Mouse (Mus musculus) left cerebral cortex, adult 11 months (tissue): Measurements from ENCODE around the gene Zbtb43.

Source experiments
- DNase-seq: peaks from one replicate; pipeline ENCODE4 v3.0.0; 2022; ENCODE audit warnings: low spot score

Gene Zbtb43

GRCm38 (mm10) chr2:33468466-33469097, at the start of gene Zbtb43:
Gene Zbtb43, minus strand, starts transcription at chr2:33468559.
- peak; percentile 93 for DNase-seq

DNA sequence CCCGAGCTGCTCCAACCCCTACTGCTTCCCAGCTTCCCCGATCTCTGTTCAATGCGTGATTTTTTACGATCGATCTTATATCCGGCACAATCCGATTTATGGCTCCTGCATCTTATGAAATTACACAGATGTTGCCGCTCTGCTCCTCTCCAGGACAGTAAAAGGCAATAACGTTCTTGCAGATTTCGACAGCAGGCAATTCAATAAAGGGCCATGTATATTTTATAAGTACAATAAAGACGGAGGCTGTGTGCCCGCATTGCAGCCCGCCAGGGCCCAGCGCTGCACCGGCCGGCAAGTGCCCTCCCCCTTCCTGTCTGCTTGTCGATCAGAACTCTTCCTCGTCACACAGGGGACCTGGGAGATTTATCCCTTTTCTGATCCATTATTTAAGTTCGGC, 47.5 kb upstream of the Zbtb43 start:
- no peak for DNase-seq

- no peak for DNase-seq
These were observed 47.1 kb upstream of the Zbtb43 start for GRCm38 (mm10) chr2:33515431-33515830.

DNA sequence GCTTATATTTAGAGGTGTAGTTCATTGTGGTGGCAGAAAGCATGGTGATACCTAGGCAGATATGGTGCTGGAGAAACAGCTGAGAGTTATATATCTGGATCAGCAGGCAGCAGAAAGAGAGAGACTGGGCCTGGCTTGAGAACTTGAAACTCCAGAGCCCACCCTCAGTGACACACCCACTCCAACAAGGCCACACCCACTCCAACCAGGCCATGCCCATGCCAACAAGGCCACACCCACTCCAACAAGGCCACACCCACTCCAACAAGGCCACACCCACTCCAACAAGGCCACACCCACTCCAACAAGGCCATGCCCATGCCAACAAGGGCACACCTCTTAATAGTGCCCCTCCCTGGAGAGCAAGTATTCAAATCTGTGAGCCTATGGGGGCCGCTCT, 42.4 kb upstream of the Zbtb43 start:
- DNase-seq: no peak

GRCm38 (mm10) chr2:33502602-33503001, 34.2 kb upstream of the Zbtb43 start:
- DNase-seq: no peak

DNA sequence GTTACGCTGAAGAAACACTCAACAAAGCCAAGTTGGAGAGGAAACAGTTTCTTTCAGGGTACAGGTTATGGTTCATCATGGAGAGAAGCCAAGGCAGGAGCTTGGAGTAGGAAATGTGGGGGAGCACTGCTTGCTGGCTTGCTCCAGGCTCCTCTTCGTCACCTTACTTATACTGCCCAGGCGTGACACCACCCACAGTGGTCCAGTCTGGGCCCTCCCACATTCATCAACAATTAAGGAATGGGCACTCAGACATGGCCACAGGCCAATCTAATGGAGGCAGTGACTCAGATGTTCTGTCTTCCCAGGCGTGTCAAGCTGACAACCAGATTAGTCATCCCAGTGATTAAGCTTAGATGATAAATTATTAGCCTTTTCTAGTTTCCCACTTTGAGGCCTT, 29.9 kb upstream of the Zbtb43 start:
- no peak for DNase-seq

- no peak for DNase-seq
These were observed 27.3 kb upstream of the Zbtb43 start for GRCm38 (mm10) chr2:33495654-33496053.

- no peak for DNase-seq
These were observed 23.7 kb upstream of the Zbtb43 start for GRCm38 (mm10) chr2:33492041-33492440.

DNA sequence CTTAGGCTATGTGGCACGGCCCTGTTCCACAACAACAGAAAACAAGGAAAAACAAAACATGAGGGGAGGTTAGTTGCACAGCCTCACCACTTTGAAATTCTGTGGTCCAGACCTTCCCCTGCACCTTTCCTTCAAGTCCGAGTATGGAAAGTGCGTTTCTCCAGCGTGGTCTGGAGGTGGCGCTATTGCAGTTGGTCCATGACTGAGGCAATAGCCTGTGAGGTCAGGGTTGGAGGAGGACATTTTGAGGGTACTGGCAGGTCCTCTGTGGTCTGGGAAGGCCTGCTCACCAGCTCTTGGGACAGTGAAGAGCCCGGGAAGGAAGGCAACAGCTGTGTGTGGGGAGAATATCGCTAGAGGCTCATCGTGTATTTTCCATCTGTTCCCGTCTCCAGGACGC, 21.2 kb upstream of the Zbtb43 start:
- no peak for DNase-seq

DNA sequence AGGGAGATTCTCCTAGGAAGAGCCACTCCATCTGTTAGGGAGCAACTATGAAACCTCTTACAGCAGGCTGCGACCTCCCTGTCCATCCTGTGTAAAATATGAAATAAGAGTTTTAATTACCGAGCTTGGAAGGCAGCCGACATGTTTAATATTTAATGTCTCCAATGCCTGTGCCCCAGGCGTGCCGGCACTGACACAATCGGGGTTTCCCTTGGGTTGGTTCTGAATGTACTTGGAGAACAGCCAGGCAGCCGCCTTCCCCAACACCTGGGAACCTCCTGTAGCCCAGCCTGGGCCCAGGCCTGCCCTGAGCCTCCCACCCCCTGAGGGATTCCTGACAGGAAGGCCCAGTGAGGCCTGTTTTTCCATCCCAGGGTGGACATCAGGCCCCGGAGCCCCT, 19.0 kb upstream of the Zbtb43 start:
- no peak for DNase-seq

GRCm38 (mm10) chr2:33486866-33487265, 18.5 kb upstream of the Zbtb43 start:
- DNase-seq: peak; percentile 46

- DNase-seq: no peak
These were observed 9.8 kb upstream of the Zbtb43 start for GRCm38 (mm10) chr2:33477961-33478755.

GRCm38 (mm10) chr2:33475961-33476360, 7.6 kb upstream of the Zbtb43 start:
- no peak for DNase-seq

GRCm38 (mm10) chr2:33467546-33468465, 553 bp downstream of the Zbtb43 start:
- no peak for DNase-seq

- DNase-seq: no peak
These were observed 2.4 kb downstream of the Zbtb43 start for GRCm38 (mm10) chr2:33465966-33466365.

- no peak for DNase-seq
These were observed 3.1 kb downstream of the Zbtb43 start for GRCm38 (mm10) chr2:33465215-33465614.

- DNase-seq: no peak
These were observed 6.3 kb downstream of the Zbtb43 start for GRCm38 (mm10) chr2:33462066-33462465.

DNA sequence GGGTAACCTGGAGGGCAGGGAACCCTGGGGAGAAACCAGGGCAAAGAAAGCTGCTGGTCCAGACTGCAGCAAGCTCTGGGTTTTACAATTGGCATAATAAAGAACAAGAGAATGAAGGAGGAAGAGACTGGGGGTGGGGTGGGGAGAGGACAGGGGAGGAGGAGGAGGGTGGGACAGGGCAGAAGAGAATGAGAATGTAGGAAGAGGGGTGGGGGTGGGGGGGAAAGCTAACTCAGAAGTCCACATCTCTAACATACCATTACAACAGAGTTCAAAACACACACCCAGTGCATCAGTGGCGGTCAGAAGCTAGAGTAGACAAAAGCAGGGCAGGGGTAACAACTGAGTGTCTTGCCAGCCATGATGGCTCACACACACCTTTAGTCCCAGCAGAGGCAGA, 7.3 kb downstream of the Zbtb43 start:
- DNase-seq: no peak

GRCm38 (mm10) chr2:33459660-33460059, 8.7 kb downstream of the Zbtb43 start:
- no peak for DNase-seq

DNA sequence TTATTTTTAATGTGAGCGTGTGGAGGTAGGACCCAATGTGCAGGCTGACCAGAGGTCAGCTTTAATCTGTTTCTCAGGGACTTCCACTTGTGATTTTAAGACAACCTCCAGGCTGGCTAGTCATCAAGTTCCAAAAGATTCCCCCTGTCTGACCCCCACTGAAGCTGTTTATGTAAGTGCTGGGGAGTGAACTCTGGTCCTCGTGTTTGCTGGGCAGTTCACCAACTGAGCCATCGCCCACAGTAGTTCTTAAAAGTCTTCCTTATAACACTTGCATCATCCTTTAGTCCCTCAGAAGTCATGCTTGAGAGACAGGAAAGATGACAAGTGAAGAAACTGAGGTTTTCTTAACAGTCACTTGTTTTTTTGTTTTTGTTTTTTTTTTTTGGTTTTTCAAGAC, 11.7 kb downstream of the Zbtb43 start:
- no peak for DNase-seq

DNA sequence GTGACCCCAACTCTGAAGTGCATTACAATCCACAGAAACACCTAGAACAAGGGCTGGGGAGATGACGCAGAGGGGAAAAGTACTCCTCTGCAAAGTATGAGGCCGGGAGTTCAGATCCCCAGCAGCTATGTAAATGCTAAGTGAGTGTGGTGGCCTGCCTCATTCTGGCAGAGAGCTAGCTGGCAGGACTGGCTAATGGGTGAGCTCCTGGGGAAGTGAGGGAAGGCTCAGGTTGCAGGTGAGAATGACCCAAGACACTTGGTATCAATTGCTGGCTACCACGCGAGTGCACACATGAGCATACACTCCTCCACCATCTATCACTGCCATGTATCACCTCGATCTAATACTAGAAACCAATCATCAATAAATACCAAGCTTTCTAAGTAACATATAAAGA, 12.1 kb downstream of the Zbtb43 start:
- no peak for DNase-seq

DNA sequence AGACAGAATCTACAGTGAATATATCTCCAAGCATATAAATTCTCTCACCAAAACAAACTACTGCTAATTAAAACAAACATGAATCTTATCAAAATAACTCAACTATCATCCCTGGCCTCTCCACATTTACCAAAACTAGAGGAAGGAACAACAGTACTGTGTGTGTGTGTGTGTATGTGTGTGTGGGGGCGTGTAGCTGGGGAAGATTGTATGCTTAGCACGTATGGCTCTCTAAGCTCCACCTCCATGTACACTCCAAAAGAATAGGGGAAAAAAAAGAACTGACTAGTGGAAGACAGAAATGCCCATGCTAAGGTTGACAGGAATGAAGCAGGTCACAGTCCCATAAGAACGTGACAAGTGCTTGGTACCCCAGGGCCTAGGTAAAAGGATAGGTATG, 13.0 kb downstream of the Zbtb43 start:
- DNase-seq: no peak

GRCm38 (mm10) chr2:33454816-33455215, 13.5 kb downstream of the Zbtb43 start:
- no peak for DNase-seq
